Mouse (Mus musculus) erythroblast, embryonic 14.5 days (primary cell): ENCODE results near the gene Erp29.

Experiments used
- GATA1 ChIP-seq: IDR thresholded peaks from 2 replicates; pipeline ENCODE4 v1.6.1; 2012; ENCODE audit warnings: low read length, inconsistent platforms, mixed read lengths
- TAL1 ChIP-seq: IDR thresholded peaks from 3 replicates; pipeline ENCODE4 v1.6.1; 2012; ENCODE audit warnings: low read length, inconsistent platforms, mixed read lengths

DNA sequence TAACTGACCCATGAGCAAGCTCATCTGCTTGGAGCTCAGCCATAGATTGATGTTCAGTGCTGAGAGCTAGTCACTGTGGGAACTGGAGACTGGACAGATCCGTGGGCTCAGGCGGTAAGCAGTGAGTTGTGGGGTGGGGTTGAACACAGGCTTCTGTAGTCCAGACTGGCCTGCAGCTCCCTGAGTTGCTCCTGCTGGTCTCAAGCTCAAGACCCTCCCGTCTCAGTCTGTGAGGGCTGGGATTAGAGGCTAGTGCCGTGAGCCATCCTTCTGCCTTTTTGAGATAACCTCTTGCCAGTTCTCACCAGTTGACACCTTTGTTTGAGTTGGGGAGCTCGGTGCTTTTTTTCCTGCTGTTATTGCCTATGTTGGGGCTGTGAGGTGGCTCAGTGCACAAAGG, 51.5 kb downstream of the Erp29 start:
- no peak for TF ChIP-seq GATA1
- TF ChIP-seq TAL1 = no peak
